Mouse (Mus musculus) ES-E14 (cell line): ENCODE results near the gene Aox4.

Experiments
- HCFC1 ChIP-seq: IDR thresholded peaks from 2 replicates; pipeline ENCODE4 v1.6.1; 2012; ENCODE audit warnings: low read length, inconsistent platforms, borderline replicate concordance; ENCODE audit not compliant: insufficient read depth
- MAFK ChIP-seq: IDR thresholded peaks from 2 replicates; pipeline ENCODE4 v1.6.1; 2014; ENCODE audit warnings: mild to moderate bottlenecking, low read depth, low read length, inconsistent platforms; ENCODE audit not compliant: insufficient read depth
- ZC3H11A ChIP-seq: IDR thresholded peaks from 2 replicates; pipeline ENCODE4 v1.6.1; 2012; ENCODE audit warnings: low read depth, mild to moderate bottlenecking, inconsistent platforms, low read length, borderline replicate concordance
- ZNF384 ChIP-seq: IDR thresholded peaks from 2 replicates; pipeline ENCODE4 v1.6.1; 2012; ENCODE audit warnings: low read depth, low read length, inconsistent platforms

- TF ChIP-seq HCFC1 (no peak), MAFK (no peak), ZC3H11A (no peak), ZNF384 (no peak)
Observed at GRCm38 (mm10) chr1:58240347-58240746, 30.1 kb downstream of the Aox4 start.
